Mouse (Mus musculus) macrophage (primary cell): Measurements from ENCODE around the gene C2cd4c. TPM values are rescaled to one million over a fixed set of nuclear protein-coding genes. Genes with fewer than 3 reads are reported as not detected.

Experiments used
- H3K27ac ChIP-seq: fragments of 350-480 bp; formaldehyde crosslinking; 2 replicates; pipeline ENCODE4 v1.9.0; 2021
- H3K36me3 ChIP-seq: fragments of 350-480 bp; formaldehyde crosslinking; 2 replicates; pipeline ENCODE4 v1.9.0; 2021; ENCODE audit errors: inconsistent target
- H3K4me3 ChIP-seq: fragments of 350-480 bp; formaldehyde crosslinking; 2 replicates; pipeline ENCODE4 v1.9.0; 2021; ENCODE audit errors: inconsistent target
- H3K79me2 ChIP-seq: fragments of 350-480 bp; formaldehyde crosslinking; 2 replicates; pipeline ENCODE4 v1.9.0; 2021; ENCODE audit errors: inconsistent target
- WGBS: methylation state at CpG from one replicate; pipeline ENCODE4 v1.1.7; 2026; ENCODE audit warnings: inconsistent platforms; ENCODE audit not compliant: missing documents; 5-methylcytosine and 5-hydroxymethylcytosine counted together
- polyA plus RNA-seq: library from polyadenylated mRNA; stranded (reverse); fragments of 250-400 nt; gene quantifications from 3 replicates; pipeline ENCODE4 v1.2.4, GENCODE M21; 2018; ENCODE audit warnings: inconsistent platforms

C2cd4c gene
- polyA plus RNA-seq, 1 experiment from 2014 or later = not detected

DNA sequence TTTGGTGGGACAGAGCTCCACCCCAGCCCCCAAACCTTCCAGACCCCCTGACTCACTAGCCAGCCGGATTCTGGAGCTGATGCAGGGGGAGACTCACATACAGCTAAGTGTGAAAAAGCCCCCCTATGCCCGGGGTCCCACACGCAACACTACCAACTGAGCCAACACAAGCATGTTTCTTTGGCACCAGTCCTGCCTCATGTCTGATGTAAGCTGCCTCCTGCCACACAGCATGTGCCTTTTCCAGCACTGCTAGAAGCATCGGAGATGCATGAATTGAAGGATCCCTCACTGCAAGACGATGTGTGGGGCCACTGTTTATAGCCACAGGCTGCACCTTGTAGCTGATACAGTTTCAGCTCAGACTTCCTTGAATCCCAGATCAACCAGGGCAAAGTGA is 14.6 kb upstream of the C2cd4c start:
- 79% methylated on average over 4 of the region's 5 CpGs for WGBS

DNA sequence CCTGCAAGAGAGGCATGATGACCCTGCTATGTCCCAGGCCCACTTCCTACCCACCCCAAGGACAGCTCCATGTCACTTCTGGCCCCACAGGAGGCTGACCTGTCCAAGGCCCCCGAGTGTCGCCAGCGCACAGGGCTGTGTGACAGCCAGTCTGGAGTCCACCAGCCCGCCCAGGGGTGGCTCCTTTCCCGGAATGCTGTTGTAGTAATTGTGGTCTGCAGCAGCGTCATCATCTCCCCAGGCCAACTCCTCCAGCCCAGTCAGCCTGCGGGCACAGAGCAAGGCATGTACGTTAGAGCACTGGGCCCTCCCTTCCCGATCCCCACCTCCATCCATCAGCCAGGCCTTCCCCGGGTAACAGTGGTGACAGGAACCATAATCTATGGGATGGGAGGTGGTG is 12.3 kb upstream of the C2cd4c start:
- 84% methylated on average over 9 of the region's 10 CpGs for WGBS
- Histone ChIP-seq H3K4me3 (no peak overlapping the region), H3K79me2 (no peaks in the 10 kb centered on the region), H3K27ac (no peak overlapping the region), H3K36me3 (no peaks in the 10 kb centered on the region)

More for the DNA sequence above, 14.6 kb upstream of the C2cd4c start:
- no peak overlapping the region for H3K27ac ChIP-seq
- H3K36me3 ChIP-seq = no peaks in the 10 kb centered on the region
- no peak overlapping the region for H3K4me3 ChIP-seq
- H3K79me2 ChIP-seq = no peaks in the 10 kb centered on the region

DNA sequence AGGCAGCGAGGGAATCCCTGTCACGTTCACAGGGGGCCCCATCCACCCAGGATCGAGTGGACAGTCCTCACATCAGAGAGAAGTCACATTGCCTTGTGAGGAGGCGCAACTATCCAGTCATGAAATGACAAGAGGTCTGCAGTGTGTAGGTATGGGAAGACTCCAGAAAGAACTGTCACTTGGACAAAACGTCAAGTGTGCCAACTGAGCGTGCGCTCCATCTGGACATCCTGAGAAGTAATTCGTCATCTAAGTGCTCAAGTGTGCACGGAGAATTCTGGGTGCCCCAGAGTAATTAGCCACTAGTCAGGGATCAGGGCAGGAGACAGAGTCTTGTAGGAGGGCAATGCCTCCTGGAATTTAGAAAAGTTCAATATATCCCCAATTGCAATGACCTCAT is 11.6 kb upstream of the C2cd4c start:
- Histone ChIP-seq H3K4me3 (no peak overlapping the region), H3K27ac (no peak overlapping the region), H3K36me3 (no peaks in the 10 kb centered on the region), H3K79me2 (no peaks in the 10 kb centered on the region)
- WGBS = 92% methylated on average over 9 of the region's 9 CpGs

DNA sequence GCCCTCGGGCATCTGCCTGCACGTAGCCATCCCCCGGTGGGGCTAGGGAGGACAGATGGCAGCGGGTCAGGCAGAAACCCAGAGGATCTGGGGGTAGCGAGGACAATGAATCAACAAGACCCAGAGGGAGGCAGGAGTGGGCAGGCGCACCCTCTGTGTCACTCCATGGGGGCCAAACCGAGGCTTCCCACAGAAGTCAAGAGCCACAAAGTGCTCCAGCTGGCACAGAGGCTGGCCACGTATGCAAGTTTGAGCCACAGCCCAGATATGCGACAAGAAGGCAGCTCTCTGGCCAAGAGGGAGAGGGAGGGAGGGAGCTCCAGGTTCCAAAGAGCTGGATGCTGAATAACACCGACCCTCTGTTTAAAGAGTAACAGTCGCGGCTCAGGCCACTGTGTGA is 10.1 kb upstream of the C2cd4c start:
- Histone ChIP-seq H3K27ac (no peak overlapping the region), H3K4me3 (no peak overlapping the region), H3K36me3 (no peaks in the 10 kb centered on the region), H3K79me2 (no peaks in the 10 kb centered on the region)
- 75% methylated on average over 12 of the region's 12 CpGs for WGBS

DNA sequence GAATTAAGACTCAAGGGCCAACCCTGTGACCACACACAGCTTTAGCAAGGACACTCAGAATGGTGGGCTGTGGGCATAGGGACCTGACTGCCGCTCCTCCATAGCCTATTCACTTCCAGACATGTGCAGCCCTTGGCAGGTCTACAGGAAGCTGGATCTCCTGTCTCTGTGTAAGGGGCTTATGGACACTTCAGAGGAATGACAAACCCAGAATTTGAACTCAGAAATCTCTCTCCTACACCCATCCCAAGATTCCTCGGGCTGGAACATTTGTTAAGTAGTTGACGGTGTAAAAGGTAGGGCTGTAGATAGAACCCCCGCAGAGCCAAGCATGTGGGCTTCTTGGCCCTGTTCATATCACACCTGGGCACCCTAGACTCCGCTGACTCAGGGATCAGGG is 2.6 kb upstream of the C2cd4c start:
- H3K27ac ChIP-seq = no peak overlapping the region
- no peaks in the 10 kb centered on the region for H3K36me3 ChIP-seq
- H3K4me3 ChIP-seq = no peak overlapping the region
- WGBS = 84% methylated on average over 5 of the region's 5 CpGs
- H3K79me2 ChIP-seq = no peaks in the 10 kb centered on the region

DNA sequence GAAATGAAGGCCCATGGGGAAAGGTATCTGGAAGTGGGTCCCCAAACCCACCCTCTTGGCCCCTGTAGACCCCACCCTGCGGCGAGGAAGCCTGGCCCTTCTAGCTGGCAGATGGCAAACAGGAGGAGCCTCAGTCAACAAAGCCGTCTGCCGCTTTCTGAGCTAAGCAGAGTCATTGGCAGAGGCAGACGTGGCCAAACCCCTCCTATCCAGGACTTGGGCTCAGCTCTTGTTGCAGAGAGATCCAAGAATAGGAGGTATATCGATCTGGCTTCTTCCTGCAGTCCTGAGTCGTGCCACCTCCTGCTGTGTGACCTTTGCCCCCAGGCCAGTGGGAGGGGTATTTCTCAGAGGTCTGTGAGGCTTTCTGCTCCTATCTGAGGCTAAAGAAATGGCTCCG is 2.0 kb upstream of the C2cd4c start:
- no peak overlapping the region for H3K27ac ChIP-seq
- H3K36me3 ChIP-seq = no peaks in the 10 kb centered on the region
- WGBS = 39% methylated on average over 8 of the region's 8 CpGs
- no peaks in the 10 kb centered on the region for H3K79me2 ChIP-seq
- H3K4me3 ChIP-seq = no peak overlapping the region

DNA sequence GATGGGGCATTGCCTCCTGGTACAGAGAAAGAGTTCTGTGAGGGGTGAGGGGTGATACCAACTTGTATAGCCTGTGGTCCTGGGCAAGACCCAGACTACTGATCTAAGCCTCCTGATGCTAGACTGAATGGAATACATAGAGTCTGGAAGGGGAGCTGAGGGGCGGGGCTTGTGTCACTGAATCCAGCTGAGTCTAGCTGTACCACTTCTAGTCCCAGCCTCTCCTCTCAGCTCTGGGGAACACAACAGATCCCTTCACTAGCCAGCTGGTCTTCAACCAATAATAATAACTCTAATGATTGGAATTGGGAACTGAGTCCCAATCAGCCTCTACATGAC is 449 bp upstream of the C2cd4c start:
- no peak overlapping the region for H3K4me3 ChIP-seq
- WGBS = 95% methylated on average over 1 of the region's 1 CpGs

DNA sequence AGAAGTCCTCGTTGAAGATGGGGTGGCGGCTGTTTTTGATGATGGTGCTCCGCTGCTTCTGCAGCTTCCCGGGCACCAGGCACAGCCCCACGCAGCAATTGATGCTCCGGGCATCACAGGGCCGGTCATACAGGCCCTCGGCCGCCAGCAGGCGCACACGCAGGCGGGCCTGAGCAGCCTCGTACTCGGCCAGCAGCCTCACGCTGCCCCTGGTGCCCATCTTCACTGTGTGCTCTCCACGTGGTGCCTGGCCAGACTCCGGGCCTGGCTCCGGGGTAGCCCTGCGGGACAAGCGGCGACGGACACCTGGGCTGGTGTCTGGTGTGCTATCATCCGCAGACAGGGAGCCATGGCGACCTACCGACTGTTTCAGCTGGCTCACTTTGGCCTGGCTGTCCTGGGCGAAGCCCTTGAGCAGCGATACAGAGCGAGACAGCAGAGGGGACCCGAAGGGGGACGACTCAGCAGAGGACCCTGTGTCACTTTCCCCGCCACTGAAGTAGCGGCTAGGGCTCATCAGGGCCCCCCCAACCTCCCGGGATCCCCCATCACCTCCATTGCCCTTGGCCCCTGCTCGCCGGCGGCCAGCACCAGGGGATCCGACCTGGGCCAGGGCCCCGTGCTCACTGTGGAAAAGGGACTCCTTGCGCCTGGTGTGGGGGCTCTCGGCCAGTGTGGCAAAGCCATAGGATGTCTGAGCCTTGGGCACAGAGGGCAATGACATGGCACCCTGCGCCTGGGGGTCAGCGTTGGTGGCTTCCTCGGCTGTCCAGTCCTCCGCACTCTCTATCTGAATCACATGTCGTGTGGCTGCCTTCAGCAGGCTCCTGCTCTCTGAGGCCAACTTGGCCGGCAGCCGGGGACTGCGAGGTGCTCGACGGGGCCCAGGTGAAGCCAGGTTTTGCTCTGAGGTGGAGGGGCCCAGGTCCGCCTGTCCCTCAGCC is 1.4 kb downstream of the C2cd4c start:
- Histone ChIP-seq H3K36me3 (no peaks in the 10 kb centered on the region), H3K79me2 (no peaks in the 10 kb centered on the region), H3K4me3 (no peak overlapping the region), H3K27ac (no peak overlapping the region)
- WGBS = 19% methylated on average over 51 of the region's 51 CpGs

More for the DNA sequence above, 449 bp upstream of the C2cd4c start:
- Histone ChIP-seq H3K27ac (no peak overlapping the region), H3K36me3 (no peaks in the 10 kb centered on the region), H3K79me2 (no peaks in the 10 kb centered on the region)

DNA sequence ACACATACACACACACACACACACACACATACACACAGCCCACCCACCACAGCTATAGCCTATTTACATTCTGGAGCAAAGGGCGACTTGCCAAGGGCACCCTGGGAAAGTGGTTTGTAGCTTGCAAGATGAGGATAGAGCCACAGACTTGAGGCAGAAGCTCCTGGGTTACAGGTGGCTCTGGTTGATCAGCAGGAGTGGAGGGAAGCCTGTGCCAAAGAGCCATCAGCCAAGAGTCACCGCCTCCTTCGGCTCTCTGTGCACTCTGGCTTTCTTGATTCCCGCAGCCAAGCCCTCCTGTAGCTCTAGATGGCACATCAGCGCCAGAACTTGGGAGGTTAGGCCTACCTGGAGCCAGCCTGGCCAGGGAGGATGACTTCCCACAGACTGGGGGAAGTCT is 2.5 kb downstream of the C2cd4c start:
- no peak overlapping the region for H3K27ac ChIP-seq
- WGBS = 72% methylated on average over 5 of the region's 5 CpGs
- H3K79me2 ChIP-seq = no peaks in the 10 kb centered on the region
- H3K4me3 ChIP-seq = no peak overlapping the region
- H3K36me3 ChIP-seq = no peaks in the 10 kb centered on the region

DNA sequence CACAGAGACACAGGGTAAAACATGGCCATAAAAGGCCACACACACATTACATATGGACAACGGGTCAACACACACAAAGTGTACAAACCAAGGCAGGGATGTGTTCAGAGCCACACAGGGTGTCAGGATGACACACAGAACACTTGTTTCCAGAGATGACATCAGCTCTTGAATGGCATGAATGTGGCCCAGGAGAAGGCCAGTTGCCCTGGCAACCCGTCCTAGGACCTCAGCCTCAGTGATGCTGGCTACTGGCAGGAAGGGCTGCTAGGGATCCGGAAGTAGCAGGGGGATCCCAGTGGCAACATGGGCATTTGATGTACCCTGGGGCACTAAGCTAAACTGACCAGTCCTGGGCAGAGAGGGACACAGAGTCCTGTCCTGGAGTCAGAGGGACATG is 4.5 kb downstream of the C2cd4c start:
- Histone ChIP-seq H3K27ac (no peak overlapping the region), H3K79me2 (no peaks in the 10 kb centered on the region)
- WGBS = 80% methylated on average over 3 of the region's 3 CpGs

DNA sequence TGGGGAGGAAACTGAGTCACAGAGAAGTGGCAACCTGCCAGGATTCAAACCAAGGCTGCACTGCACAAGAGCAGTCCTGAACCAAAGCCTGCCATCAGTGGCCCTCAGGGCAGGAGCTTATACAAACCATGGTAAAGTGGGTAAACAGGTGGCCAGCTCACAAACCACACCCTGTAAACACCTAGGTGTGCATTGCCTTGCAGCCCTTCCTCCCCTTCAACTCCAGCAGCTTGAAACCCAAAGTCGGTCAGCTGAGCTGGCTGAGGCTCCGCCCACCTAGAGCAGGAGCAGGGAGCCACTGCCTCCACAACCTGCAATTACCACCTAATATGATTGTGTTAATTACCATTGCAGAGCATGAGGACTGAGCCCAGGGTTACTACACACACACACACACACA is 5.9 kb downstream of the C2cd4c start:
- Histone ChIP-seq H3K79me2 (no peaks in the 10 kb centered on the region), H3K36me3 (no peaks in the 10 kb centered on the region), H3K27ac (no peak overlapping the region), H3K4me3 (no peak overlapping the region)
- 43% methylated on average over 2 of the region's 2 CpGs for WGBS

More for the DNA sequence above, 4.5 kb downstream of the C2cd4c start:
- Histone ChIP-seq H3K4me3 (no peak overlapping the region), H3K36me3 (no peaks in the 10 kb centered on the region)

DNA sequence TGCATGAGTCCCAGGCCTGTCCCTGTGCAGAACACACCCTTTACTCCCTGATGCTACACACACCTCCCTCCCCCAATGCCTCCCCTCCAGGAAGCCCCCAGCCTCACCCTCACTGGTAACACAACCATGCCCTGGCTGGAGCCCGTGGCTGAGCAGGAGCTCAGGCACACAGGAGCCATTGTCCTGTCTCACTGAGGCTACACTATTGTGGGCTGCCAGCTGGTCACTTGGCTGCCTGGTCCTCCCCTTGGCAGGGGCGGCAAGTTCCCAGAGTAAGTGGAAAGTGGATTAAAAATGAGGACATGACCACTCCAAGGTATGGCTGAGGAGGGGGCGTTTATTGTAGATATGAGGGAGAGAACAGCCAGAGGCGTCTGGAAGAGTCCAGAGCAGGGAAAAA is 7.3 kb downstream of the C2cd4c start:
- no peaks in the 10 kb centered on the region for H3K79me2 ChIP-seq
- WGBS = 74% methylated on average over 4 of the region's 4 CpGs
- H3K36me3 ChIP-seq = no peaks in the 10 kb centered on the region
- no peak overlapping the region for H3K27ac ChIP-seq
- H3K4me3 ChIP-seq = no peak overlapping the region

DNA sequence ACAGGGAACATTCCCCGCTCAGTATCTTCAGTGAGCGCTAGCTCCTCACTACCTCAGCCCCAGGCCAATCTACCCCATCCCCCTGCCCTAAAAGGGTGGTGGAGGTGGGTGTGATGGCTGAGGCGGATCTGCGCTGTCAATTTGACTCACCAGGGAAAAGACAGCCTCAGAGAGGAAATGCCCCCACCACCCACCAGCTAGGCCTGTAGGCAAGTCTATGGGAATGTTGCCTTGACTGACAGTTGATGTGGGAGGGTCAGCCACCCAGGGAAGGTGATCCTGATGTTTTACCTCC is 15.9 kb downstream of the C2cd4c start:
- H3K79me2 ChIP-seq = no peaks in the 10 kb centered on the region
- no peaks in the 10 kb centered on the region for H3K36me3 ChIP-seq
- H3K4me3 ChIP-seq = no peak overlapping the region
- H3K27ac ChIP-seq = no peak overlapping the region
- WGBS = 92% methylated on average over 4 of the region's 4 CpGs

DNA sequence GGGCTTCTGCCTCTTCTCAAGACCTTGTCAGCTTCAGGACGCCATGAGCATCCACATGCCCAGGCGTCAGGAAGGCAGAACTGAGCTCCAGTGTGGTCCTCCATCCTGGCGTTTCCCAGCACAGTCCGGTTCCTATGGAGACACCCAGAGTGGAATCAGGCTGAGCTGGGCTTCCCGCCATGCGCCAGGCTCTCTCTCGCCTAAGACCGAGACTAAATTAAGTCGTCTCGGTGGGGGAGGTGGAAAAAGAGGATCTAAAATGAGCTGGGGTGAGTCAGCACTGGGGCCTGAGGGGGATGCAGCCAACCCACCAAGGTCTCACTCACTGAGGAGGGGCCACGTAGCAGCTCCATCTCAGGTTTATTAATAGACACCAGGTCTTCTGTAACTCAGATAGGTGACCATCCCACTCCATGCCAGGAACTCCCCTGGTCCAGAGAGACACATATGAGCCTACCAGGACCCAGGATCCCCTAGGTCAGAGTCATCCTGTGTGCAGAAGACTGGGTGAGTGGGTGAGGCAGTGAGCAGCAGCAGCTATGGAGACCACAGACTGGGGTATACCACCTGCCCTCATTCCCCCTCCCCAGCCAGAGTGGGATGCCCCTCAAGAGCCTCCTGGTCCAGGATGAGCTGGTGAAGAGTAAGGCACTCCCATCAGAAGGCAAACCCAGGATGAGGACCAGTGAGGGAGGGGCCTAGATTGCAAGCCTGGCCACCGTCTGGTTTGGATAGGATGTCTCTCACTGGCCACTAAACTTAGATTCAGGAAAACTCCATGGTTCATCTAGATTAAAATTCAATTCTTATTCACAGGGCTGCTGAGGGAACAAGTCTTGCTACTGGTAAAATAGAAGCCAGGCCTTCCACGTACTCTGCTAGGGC is 16.5 kb downstream of the C2cd4c start:
- no peaks in the 10 kb centered on the region for H3K36me3 ChIP-seq
- no peak overlapping the region for H3K27ac ChIP-seq
- H3K4me3 ChIP-seq = no peak overlapping the region
- WGBS = 21% methylated on average over 13 of the region's 13 CpGs
- H3K79me2 ChIP-seq = no peaks in the 10 kb centered on the region

DNA sequence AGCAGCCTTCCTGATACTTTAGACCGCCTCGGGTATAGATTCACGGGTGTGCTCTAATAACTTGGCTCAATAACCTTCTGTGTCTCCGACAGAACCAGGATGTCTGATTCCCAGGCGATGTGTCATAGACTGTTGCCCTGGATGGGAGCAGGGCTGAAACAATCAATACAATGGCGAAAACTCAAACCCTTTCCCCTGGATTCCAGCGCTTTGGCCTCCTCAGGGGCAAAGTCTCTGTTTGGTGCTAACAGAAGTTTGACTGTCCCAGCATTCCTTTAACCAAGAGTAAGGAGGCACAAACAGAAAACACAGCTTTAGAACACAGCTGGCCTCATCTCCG is 18.3 kb downstream of the C2cd4c start:
- 71% methylated on average over 8 of the region's 8 CpGs for WGBS
- Histone ChIP-seq H3K27ac (no peak overlapping the region), H3K4me3 (no peak overlapping the region), H3K79me2 (no peaks in the 10 kb centered on the region), H3K36me3 (no peaks in the 10 kb centered on the region)
